ENCODE assay signal across 7 mouse cellular contexts in genomic region chr2:59854363-59854762, GRCm38 (mm10).
"Had no signal": no experiment of that assay in that cellular context is flagged by ENCODE, and none has a peak within 500 bp of the region (broad histone marks: within the 10 kb centered on the region; RNA-seq: fewer than 3 reads in every experiment).

No protein-coding gene starts in this region.

- DNase-seq: kidney, postnatal 25 days; lung, adult 2 months; lung, postnatal 36 days; midbrain, embryonic 14.5 days; right cerebral cortex, postnatal 4 days; spleen, adult 18-20 months; thymus, postnatal 4 days had no signal
